Mouse (Mus musculus) C2C12 (cell line): Measurements from ENCODE around the gene Ank3.

ENCODE experiments used
- CTCF ChIP-seq: IDR thresholded peaks from one replicate; pipeline ENCODE4 v1.5.1; 2011; ENCODE audit not compliant: control insufficient read depth, insufficient read depth, insufficient read length
- MAX ChIP-seq: IDR thresholded peaks from one replicate; pipeline ENCODE4 v1.6.1; 2011; ENCODE audit warnings: mild to moderate bottlenecking, control low read depth
- MYOD1 ChIP-seq: IDR thresholded peaks from one replicate; pipeline ENCODE4 v1.6.1; 2011; ENCODE audit warnings: low read depth; ENCODE audit not compliant: control insufficient read depth, insufficient read length

GRCm38 (mm10) chr10:69639138-69639537, 240.6 kb downstream of the Ank3 start:
- TF ChIP-seq CTCF (no peak), MYOD1 (no peak), MAX (no peak)
